Comparison of ENCODE assay signal across 35 mouse cellular contexts in genomic region chr10:26051177-26051576, GRCm38 (mm10). TPM values are rescaled to one million over a fixed set of nuclear protein-coding genes. Genes with fewer than 3 reads are reported as not detected.
"Had no signal": no experiment of that assay in that cellular context is flagged by ENCODE, and none has a peak within 500 bp of the region (broad histone marks: within the 10 kb centered on the region; RNA-seq: fewer than 3 reads in every experiment).

No protein-coding gene starts in this region.

- H3K4me2 ChIP-seq: embryonic facial prominence, embryonic 12.5 days; embryonic facial prominence, embryonic 13.5 days; embryonic facial prominence, embryonic 15.5 days; forebrain, embryonic 12.5 days; forebrain, embryonic 13.5 days; forebrain, embryonic 15.5 days had no signal

- H3K36me3 ChIP-seq: embryonic facial prominence, embryonic 10.5 days; embryonic facial prominence, embryonic 12.5 days; embryonic facial prominence, embryonic 13.5 days; embryonic facial prominence, embryonic 15.5 days; forebrain, embryonic 10.5 days; forebrain, embryonic 12.5 days; forebrain, embryonic 15.5 days had no signal

- H3K27ac ChIP-seq: embryonic facial prominence, embryonic 10.5 days; embryonic facial prominence, embryonic 12.5 days; embryonic facial prominence, embryonic 13.5 days; embryonic facial prominence, embryonic 15.5 days; forebrain, embryonic 10.5 days; forebrain, embryonic 12.5 days; forebrain, embryonic 13.5 days; forebrain, embryonic 15.5 days; gastrocnemius, adult 2 months had no signal

- ATAC-seq: forebrain, embryonic 13.5 days; forebrain, embryonic 14.5 days; forebrain, embryonic 15.5 days; forebrain, embryonic 16.5 days; forebrain, postnatal 0 days had no signal

- DNase-seq: cerebellum, adult 8-10 months; cerebellum, adult 9-10 months; cerebellum, adult 9-11 months; cerebellum, postnatal 10 days; cerebellum, postnatal 14 days; cerebellum, postnatal 25 days; cerebellum, postnatal 36 days; embryo, embryonic 11 days; forebrain, postnatal 0 days; gastrocnemius, adult 2 months; gastrocnemius, postnatal 10 days; gastrocnemius, postnatal 14 days; gastrocnemius, postnatal 25 days; gastrocnemius, postnatal 36 days; heart, adult 11 months; heart, adult 18-20 months had no signal

- H3K9me3 ChIP-seq: embryonic facial prominence, embryonic 10.5 days; embryonic facial prominence, embryonic 12.5 days; embryonic facial prominence, embryonic 13.5 days; embryonic facial prominence, embryonic 15.5 days; forebrain, embryonic 10.5 days; forebrain, embryonic 12.5 days; forebrain, embryonic 13.5 days; forebrain, embryonic 15.5 days had no signal

- H3K4me3 ChIP-seq: embryonic facial prominence, embryonic 10.5 days; embryonic facial prominence, embryonic 12.5 days; embryonic facial prominence, embryonic 13.5 days; embryonic facial prominence, embryonic 15.5 days; erythroblast, embryonic 14.5 days; forebrain, embryonic 10.5 days; forebrain, embryonic 12.5 days; forebrain, embryonic 13.5 days; forebrain, embryonic 15.5 days; gastrocnemius, adult 2 months had no signal

- H3K4me1 ChIP-seq: embryonic facial prominence, embryonic 10.5 days; embryonic facial prominence, embryonic 12.5 days; embryonic facial prominence, embryonic 13.5 days; embryonic facial prominence, embryonic 15.5 days; forebrain, embryonic 10.5 days; forebrain, embryonic 12.5 days; forebrain, embryonic 13.5 days; forebrain, embryonic 15.5 days had no signal

- H3K27me3 ChIP-seq: embryonic facial prominence, embryonic 12.5 days; embryonic facial prominence, embryonic 13.5 days; embryonic facial prominence, embryonic 15.5 days; forebrain, embryonic 12.5 days; forebrain, embryonic 13.5 days; forebrain, embryonic 15.5 days had no signal

- H3K9ac ChIP-seq: embryonic facial prominence, embryonic 12.5 days; embryonic facial prominence, embryonic 13.5 days; embryonic facial prominence, embryonic 15.5 days; forebrain, embryonic 12.5 days; forebrain, embryonic 13.5 days; forebrain, embryonic 15.5 days; forebrain, postnatal 0 days had no signal

RNA-seq across cellular contexts. Expression of gene Gm9767, which starts 26.9 kb away (rescaled TPM):
- total RNA-seq: common myeloid progenitor, adult 5-6 weeks; gastrocnemius, adult 18-20 months; gastrocnemius, adult 2 months; gastrocnemius, adult 8-10 months; gastrocnemius, postnatal 10 days; gastrocnemius, postnatal 14 days; gastrocnemius, postnatal 25 days; gastrocnemius, postnatal 36 days; gastrocnemius, postnatal 4 days; granulocyte monocyte progenitor cell, adult 5-6 weeks; heart, adult 18-20 months; heart, adult 8-10 months had no signal
- polyA plus RNA-seq: embryonic facial prominence, embryonic 10.5 days; embryonic facial prominence, embryonic 11.5 days; erythroblast, embryonic 14.5 days; gonadal fat pad, adult 2 months had no signal

RNA-seq across cellular contexts. Expression of gene Tmem200a, which starts 27.7 kb away (rescaled TPM):
- total RNA-seq: common myeloid progenitor, adult 5-6 weeks; granulocyte monocyte progenitor cell, adult 5-6 weeks had no signal
- polyA plus RNA-seq: erythroblast, embryonic 14.5 days had no signal
